Mouse (Mus musculus) left cerebral cortex, postnatal 25 days (tissue): ENCODE results near the gene Zkscan14. TPM values are rescaled to one million over a fixed set of nuclear protein-coding genes. Genes with fewer than 3 reads are reported as not detected.
A peak's percentile ranks its signal among the peaks of the same experiment; 100 is the strongest.

Experiments used
- DNase-seq, 2 experiments: peaks; one replicate each; pipeline ENCODE4 v3.0.0; 2022; ENCODE audit warnings: low spot score in 2 of 2, mixed read lengths in 1 of 2
- intact Hi-C: fragments of 180-260 bp; cut with DNase I; formaldehyde crosslinking; loops from one replicate; pipeline ENCODE4 v1.15.1; 2025
- total RNA-seq, 2 experiments: library from RNA; stranded (reverse); gene quantifications; 2 replicates each; pipeline ENCODE4 v1.2.3; 2021

The Zkscan14 gene
- total RNA-seq, 2 experiments from 2014 or later, result 11.5 to 12.6 TPM

DNA sequence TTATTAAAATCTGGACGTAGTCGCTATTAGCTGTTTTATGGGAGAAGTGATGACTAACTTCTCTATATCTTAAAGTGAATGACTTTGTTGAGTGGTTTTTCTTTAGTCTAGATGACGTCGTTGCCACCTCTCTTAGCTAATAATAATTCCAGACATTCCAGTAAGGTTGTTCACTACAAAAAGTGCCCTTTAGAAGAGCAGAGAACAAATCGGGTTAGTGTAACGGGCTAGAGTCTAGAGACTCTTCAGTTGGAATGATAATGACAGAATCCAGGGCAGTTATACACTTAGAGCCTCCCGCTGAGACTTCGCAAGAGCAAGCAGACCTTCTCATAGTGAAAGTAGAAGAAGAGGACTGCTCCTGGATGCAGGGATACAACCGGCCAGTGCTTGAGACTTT, 3.4 kb upstream of the Zkscan14 start:
- intact Hi-C loops, result loop anchor here (2.0 kb wide), 1 partner anchor 26 kb away; the partner anchor contains the start of gene Zfp655
- DNase-seq, result no peak

DNA sequence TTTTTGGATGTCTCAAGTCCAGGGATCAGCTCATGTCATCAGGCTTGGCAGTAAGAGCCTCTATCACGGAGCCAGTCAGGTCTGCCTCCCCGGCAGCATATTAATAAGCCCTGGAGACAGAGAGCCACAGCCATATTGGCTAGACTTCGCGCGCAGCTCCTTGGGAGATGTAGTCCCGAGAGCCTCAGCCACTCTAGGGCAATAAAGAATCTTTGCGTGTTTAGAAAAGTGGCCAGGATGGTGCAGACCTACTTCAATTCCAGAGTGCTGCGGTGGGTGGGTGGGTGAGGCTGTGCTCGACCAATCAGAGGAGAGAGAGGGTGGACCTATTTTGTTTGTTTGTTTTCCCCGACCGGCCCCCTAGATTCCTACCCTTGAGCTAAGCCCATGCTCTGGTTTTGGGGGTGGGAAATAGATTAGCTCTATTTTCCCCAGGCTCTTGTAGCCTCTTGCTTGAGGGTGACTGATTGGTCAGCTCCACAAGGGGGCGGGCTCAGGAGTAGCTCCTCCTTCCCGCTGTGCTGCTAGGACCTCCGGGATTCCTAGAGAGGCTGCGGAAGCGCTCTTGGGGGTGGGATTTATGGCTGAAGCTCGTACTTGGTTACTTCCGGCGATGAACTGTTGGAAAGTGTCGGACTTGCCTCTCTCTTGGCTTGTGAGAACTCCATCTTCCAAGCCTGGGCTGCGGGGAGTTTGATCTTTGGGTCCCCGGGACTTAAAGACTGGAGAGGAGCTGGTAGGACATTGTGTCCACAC, 2.4 kb upstream of the Zkscan14 start, which contains the start of gene Zkscan5:
Gene Zkscan5 (plus strand): TSS at position 627 of the 756 bp plus-strand sequence.
- intact Hi-C loops, result loop anchor here (2.0 kb wide), 1 partner anchor 27 kb away; the partner anchor contains the start of gene Zfp655
- DNase-seq, result peak; percentile 96 to 99

DNA sequence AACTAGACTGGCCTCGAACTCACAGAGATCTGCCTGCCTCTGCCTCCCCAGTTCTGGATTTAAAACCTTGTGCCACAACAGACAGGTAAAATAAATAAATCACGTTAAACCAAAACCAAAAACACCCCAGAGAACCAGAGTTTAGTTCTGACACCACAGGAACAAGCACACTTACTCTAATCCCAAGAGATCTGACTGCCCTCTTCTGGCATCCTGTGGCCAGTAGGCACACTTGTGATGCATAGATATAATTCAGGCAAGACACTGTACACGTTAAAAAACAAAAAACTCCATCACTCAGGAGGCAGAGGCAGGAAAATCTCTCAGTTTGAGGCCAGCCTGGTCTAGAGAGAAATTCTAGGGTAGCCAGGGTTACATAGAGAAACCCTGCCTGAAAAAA, 778 bp upstream of the Zkscan14 start:
- intact Hi-C loops, result no loop called here
- no peak for DNase-seq

DNA sequence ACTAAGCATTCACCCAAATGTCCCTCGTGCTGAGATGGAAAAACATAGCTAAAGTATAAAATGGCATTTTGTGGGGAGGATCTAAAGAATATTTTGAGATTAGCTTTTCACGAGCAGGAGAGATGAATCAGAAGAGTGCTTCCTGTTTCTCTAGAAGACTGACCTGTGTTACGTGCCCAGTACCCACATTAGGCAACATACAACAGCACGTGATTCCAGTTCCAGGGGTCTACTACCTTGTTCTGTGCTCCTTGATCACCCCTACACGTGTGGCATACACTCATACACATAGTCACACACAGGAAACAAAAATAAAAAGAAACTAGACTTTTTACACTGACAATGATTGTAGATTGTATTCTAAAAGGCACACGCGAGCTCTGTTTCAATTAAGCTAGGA, 1.3 kb downstream of the Zkscan14 start:
- intact Hi-C loops, result no loop called here
- no peak for DNase-seq

DNA sequence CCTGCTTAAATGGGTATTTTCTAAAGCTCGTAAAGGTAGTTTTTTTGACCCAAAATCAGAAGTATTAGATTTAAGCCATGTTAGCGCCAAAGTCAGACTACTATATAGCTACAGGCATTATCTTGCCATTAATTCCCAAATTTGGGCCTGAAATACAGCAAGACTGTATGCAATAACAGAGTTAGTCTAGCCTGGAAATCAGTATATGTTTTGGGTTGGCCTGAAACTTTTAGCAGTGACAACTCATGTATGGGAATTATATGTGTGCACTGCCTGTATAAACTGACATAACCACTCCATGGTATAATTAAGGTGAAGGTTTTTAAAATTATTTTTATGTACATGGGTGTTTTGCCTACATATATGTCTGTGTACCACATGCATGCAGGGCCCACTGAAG, 9.7 kb downstream of the Zkscan14 start, which contains the start of gene Atp5j2:
Gene Atp5j2 (minus strand): TSS at position 101 of the 400 bp plus-strand sequence.
- intact Hi-C loops, result loop anchor here (1.0 to 2.0 kb wide), 2 partner anchors 25 to 39 kb away; partner anchors contain the start of genes Cpsf4, Ptcd1 and Zfp655
- no peak for DNase-seq

DNA sequence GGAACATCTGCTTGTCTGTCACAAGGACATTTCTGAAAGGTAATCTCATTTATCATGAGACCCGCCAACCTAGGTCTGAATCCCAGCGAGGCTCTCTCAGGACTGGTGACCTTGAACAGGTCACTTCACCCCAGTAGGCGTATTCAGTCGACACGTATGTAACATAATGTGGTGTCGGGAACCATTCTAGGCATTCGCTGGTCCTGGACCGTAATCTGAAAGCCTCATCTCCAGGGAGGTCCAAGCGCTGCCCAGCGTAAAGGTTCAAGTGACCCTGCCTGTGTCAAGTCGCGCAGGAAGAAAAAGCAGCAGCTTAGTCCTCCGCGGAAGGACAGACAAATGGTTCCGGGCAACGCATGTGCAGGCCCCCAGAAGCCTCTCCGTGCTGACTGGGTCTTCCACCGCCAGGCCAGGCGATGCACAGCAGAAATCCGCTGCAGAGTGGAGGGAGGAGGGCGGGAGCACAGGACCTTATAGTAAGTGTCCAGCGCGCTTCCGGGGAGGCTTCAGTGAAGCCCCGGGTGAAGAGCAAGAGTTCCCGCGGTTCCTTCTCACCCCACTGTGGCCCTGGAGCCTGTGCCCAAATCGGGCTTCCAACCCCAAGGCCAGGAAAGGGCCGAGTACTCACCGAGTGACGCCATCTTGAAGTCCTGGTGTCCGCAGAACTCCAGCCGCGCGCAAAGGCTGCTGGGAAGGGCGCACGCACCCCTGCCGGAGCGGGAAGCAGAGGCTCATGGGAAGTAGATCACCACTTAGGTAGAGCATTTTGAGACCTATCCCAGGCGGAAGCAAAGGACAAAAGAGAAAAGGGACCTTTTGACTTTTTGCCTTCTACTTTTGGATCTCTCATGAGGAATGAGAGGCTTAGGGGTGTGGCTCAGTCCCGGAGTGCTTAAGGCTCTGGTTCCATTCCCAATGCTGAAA, 10.5 kb downstream of the Zkscan14 start:
- DNase-seq, result peak; percentile 93 to 96
- intact Hi-C loops, result loop anchor here (1.0 to 2.0 kb wide), 2 partner anchors 24 to 40 kb away; partner anchors contain the start of genes Cpsf4, Ptcd1 and Zfp655

DNA sequence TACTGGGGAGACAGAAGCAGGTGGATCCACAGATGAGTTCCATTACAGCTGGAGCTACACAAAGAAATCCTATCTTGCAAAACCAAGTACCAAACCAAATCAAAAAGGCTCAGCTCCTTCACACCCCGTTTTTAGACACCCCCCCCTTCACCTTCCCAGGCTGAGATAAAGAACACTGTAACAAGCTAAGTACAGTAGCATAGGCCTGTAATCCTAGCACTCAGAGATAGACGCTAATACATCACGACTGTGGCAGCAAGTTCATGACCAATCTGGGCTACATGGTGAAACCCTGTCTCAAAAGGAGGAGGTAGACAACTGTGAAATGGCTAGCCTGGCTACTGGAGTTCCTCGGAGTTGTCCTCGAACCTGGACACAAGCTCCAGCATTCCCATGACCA, 11.3 kb downstream of the Zkscan14 start:
- DNase-seq, result no peak
- intact Hi-C loops, result loop anchor here (2.0 kb wide), 1 partner anchor 24 kb away; the partner anchor contains the start of genes Cpsf4 and Ptcd1

DNA sequence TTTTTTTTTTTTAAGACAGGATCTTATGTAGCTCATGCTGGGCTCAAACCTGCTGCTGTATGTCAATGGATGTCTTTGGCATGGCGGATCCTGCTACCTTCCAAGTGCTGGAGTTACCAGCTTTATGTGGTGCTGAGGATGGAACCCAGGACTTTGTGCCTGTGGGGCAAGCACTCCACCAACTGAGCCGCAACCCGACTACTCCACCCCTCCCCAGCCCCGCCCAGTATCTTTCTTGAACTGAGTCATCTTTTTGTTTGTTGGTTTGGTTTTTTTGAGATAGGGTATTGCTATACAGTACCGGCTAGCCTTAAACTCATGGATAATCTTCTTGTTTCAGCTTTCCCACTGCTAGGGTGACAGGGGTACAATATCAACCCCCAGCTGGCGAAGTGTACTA, 12.3 kb downstream of the Zkscan14 start:
- intact Hi-C loops, result no loop called here
- no peak for DNase-seq

DNA sequence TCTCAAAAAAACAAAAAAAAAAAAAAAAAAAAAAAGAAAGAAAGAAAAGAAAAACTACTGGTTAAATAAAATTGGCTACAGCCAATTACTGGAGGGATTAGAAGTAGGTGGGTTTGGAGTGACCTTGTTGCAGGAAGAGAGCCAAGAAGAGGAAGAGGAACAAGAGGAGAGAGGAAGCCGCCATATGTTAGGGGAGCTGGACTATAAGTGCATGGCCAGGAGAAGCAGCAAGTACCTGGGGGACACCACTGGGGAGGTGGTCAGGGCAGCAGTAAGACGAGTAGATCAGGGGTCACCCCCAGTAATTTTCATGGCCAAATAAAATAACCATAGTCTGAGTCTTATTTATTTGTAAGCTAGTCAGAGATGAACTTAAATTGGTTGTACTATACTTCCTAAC, 16.4 kb downstream of the Zkscan14 start:
- intact Hi-C loops, result no loop called here
- DNase-seq, result no peak

DNA sequence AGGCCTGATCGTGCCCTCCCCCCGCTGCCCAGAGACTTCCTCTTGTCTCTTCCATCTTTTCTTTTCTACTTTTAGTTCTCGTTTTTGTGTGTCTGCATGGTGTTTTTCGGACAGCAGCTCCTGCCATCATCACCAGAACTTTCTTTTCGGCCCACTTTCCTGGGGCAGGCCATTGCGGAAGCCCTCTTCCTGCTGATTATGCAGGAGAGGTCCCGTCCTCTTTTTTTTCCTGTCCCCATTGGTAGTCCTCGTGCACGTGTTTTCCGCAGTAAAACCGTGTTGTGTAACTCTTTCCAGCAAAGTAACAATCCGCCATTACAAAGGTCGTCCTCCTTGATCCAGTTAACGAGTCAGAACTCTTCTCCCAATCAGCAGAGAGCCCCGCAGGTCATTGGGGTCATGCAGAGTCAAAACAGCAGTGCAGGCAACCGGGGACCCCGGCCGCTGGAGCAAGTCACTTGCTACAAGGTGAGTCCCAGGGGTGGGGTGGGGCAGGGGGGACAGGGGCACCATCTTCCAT, 23.1 kb downstream of the Zkscan14 start:
- no peak for DNase-seq
- intact Hi-C loops, result no loop called here

DNA sequence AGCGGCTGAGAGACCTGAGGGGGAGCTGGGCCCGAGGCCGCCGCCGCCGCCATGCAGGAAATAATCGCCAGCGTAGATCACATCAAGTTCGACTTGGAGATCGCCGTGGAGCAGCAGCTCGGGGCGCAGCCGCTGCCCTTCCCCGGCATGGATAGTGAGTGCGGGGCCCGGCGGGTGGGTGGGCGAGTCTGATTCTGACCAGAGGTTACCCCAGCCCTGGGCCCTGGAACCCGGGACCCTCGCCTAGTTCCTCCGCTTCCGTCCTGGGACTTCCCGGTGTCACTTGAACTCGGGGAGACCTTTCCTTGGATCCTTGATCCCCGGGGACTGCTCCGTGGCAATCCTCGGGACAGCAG, 34.4 kb downstream of the Zkscan14 start:
- DNase-seq, result no peak
- intact Hi-C loops, result loop anchor here (2.0 kb wide), 2 partner anchors 24 to 26 kb away; partner anchors contain the start of genes Bud31 and Pdap1

DNA sequence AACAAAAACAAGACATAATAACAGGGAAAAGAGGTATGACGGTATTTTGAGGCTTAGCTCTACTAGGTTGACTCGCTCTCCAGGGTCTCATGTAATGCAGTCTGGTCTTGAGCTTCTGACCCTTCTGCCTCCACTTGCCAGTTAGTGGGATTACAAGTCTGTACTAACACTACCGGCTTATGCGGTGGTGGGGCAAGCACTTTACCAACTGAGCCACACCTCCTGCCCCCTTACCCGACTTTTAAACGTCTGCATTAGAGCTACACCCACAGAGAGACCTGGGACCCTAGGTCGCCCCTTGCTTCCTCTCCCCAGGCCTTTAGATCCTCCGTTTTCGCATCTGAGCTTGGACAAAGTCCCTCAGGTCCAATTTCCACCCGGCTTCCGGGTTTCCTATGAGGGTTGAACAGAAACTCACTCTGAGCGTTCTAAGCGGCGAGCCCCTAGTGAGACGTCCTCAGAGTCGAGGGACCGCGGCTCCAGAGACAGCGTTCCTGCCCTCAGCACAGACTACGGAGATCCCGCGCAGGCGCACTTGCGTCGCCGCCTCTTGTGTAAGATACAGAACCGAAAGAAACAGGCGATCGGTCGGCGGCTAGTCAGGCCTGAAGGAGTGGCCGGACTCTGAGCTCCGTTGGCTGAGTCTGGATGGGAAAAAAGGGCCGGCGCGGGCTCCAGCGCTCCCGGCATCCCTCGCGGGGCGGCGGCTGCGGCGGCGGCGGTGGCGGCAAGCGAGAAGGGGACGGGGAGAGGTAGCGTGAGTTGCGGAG, 34.9 kb downstream of the Zkscan14 start, which contains the start of the genes Ptcd1 and Cpsf4:
Gene Ptcd1 (minus strand): TSS at position 573 of the 770 bp plus-strand sequence.
Gene Cpsf4 (plus strand): TSS at position 678 of the 770 bp plus-strand sequence.
- intact Hi-C loops, result loop anchor here (2.0 kb wide), 2 partner anchors 24 to 26 kb away; partner anchors contain the start of genes Bud31 and Pdap1
- peak; percentile 99 for DNase-seq

DNA sequence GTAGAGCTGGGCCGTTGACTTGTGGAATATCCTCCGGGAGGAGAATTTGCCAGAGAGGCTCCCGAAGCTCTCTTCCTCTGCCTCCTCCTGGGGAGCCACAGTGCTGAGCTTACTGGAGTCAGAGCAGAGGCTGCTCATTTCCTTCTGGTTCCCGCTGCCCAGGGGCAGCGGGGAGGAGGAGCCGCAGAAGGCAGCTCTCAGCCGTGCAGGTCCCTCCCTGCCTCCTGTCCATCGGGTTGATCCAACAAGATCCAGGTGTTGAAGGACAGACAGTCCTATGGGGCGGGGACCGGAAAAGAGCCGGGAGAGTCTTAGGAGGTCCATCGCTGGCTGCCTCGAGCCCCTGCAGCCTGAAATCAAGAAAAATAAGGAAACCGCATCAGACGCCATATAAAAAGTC, 36.5 kb downstream of the Zkscan14 start:
- intact Hi-C loops, result no loop called here

DNA sequence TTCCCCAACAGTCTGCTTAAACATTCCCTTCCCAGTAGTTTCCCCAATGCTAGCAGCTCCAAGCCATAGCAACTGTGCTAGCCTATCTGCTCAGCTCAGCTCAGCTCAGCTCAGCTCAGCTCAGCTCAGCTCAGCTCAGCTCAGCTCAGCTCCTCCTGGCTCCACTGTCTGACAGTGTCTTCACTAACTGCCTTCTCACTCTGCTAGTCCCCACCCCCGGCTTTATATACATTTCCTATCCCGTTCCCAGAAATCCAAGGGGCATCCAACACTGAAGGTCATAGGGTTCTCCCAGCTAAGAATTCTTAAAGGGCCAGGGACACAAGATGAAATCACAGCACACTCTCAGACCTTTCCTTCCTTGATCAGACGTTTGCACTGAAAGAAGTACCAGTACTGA, 37.0 kb downstream of the Zkscan14 start:
- DNase-seq, result no peak
- intact Hi-C loops, result no loop called here

More for the DNA sequence above, 36.5 kb downstream of the Zkscan14 start:
- no peak for DNase-seq

DNA sequence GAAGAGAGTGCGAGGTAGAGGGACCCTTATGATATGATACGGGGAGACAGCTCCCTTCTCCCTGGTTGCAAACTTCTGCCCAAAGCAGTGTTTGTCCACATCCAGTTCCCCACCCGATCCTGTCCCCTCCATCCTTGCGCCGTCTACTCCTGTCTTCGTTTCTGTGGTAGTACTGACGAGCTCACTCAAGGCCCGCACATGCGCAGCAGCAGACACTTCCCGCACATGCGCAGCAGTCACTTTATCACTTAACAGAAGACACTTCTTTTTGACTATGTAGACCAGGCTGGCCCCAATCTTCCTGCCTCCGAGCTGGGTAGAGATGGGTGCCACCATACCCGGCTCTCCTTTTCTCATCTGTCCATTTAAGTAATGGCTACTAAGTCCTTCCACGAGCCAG, 40.3 kb downstream of the Zkscan14 start:
- intact Hi-C loops, result no loop called here
- no peak for DNase-seq

DNA sequence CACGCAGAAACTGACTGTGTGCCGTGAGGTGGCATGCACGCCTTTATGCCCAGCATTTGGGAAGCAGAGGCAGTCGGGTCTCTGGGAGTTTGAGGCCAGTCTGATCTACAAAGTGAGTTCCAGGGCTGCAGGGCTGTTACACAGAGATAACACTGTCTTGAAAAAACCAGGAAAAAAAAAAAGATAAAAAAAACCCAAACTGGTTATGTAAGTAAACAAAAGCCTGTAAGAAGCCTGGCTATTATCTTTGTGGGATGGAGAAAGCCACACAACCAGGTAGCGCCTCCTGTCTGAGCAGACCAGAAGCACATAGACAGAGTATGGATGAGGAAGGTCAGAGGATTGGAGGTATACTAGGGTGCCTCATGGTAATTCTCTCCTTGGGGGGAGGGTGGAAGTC, 49.0 kb downstream of the Zkscan14 start:
- DNase-seq, result no peak
- intact Hi-C loops, result no loop called here

DNA sequence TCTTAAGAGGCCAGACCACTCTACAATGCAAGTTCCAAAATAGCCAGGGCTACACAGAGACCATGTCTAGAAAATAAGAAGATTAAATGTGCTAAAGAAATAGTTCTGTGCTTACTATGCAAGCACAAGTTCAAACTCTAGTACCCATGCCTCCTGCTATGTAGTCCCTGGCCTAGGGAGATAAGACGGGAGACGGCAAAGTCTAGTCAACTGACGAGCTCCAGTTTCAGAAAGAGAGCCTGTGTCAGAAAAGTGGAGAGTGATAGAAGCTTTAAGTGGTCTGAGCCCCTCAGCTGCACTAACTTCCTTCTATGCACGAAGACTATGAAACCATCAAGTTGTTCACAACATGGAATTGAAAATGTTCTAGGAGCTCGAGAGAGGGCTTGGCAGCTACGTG, 52.4 kb downstream of the Zkscan14 start:
- intact Hi-C loops, result no loop called here
- DNase-seq, result no peak

DNA sequence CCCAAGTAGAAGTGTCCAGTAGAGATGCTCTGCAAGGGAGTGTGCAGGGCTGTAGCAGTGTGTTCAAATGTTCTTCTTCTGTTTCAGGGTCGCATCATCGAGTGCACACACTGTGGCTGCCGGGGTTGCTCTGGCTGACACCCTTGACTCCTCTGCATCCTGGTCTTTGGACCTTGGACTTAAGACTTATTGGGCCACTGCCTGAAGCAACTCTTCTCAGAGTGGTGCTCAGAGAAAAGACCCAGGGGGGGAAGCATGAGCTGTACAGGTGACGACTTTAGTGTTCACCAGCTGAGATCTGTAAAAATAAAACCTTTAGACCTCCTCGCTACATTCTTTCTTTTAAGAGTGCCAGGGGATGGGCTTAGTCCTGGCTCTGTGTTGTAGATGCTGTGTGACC, 53.9 kb downstream of the Zkscan14 start:
- DNase-seq, result no peak
- intact Hi-C loops, result no loop called here
